In the genomic region with DNA sequence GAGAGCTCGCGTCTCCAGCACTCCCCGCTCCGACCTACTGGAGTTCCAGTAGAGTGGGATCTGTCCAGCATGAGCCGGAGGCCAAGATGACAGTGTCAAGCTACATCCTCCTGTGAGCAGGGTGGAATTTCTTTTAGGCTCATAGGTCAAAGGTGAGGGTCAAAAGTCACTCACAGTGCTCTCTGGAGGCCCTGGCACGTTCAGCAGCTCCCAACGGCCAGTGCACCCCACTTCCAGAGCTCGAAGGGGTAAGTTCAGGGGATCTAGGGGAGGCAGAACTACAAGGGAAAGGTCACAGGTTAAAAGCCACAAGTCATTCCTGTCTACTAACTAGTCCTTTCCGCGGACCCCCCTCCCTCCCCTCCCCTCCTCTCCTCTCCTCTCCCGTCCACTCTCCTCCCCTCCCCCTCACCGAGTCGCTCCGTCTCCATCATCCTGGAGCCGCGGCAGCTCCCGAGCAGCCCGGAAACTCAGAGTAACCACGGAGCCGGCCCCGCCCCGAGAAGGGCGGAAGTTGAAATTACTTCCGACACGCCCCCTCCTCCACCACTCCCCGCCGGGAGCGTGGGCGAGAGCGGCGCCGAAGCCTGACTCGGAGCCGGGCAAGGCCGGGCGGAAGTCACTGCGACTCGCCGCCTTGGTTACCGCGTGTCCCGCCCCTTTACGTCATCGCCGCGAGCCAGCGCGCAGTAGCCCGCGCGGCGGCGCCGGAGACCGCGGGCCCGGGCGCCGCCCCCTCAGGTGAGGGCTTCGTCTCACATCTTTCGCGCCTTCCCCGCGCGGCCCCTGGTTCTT, we compare ENCODE assay signal across 8 mouse cellular contexts. TPM values are rescaled to one million over a fixed set of nuclear protein-coding genes. Genes with fewer than 3 reads are reported as not detected.
DNase-seq lines count a peak whose midpoint lies in the region; ATAC-seq and TF ChIP-seq lines count a peak whose summit lies in the region.

Skiv2l (minus strand) TSS at position 489 of the 795 bp plus-strand sequence.
Nelfe (plus strand) TSS at position 670 of the 795 bp plus-strand sequence.

- no peak for TF ChIP-seq CTCF in bone marrow, adult 2 months (IDR thresholded peaks at IDR 0.05; ENCODE audit: control insufficient read depth, insufficient read depth, low read length)
- TF ChIP-seq CTCF in midbrain, postnatal 0 days (IDR thresholded peaks at IDR 0.05): no peak

- H3K9me3 ChIP-seq in embryonic facial prominence, embryonic 15.5 days (replicated peaks): no peaks in the 10 kb centered on the region
- H3K9me3 ChIP-seq in limb, embryonic 14.5 days (ENCODE audit: control insufficient read depth, low read length): no peaks in the 10 kb centered on the region
- no peaks in the 10 kb centered on the region for H3K9me3 ChIP-seq in midbrain, postnatal 0 days (ENCODE audit: low read length)

- ATAC-seq in embryonic facial prominence, embryonic 15.5 days (ENCODE audit: insufficient number of reproducible peaks, low FRiP score, low TSS enrichment, low read depth): peak; percentile 97
- peak; percentile 97 for ATAC-seq in limb, embryonic 14.5 days (ENCODE audit: low FRiP score, low read depth)
- peak; percentile 96 for ATAC-seq in midbrain, postnatal 0 days (ENCODE audit: low FRiP score)

- peak within 1 kb of the TSS; percentile 35 for H3K27ac ChIP-seq in bone marrow, adult 2 months (ENCODE audit: control insufficient read depth, insufficient read depth, low read depth, low read length, poor library complexity)
- 0 out of 2 replicates have a peak within 1 kb of the TSS, but pooled peaks have one; percentile 51 for H3K27ac ChIP-seq in embryonic facial prominence, embryonic 15.5 days (replicated peaks)
- peak within 1 kb of the TSS; percentile 58; the same call in 1 of the 2 replicates for H3K27ac ChIP-seq in limb, embryonic 14.5 days (replicated peaks; ENCODE audit: low read depth, low read length)
- H3K27ac ChIP-seq in midbrain, postnatal 0 days (ENCODE audit: low read depth, low read length): peak within 1 kb of the TSS; percentile 55

- H3K27me3 ChIP-seq in embryonic facial prominence, embryonic 15.5 days: no peaks in the 10 kb centered on the region
- no peaks in the 10 kb centered on the region for H3K27me3 ChIP-seq in limb, embryonic 14.5 days (ENCODE audit: control insufficient read depth, insufficient read depth, low read length)
- no peaks in the 10 kb centered on the region for H3K27me3 ChIP-seq in midbrain, postnatal 0 days (ENCODE audit: insufficient read depth, low read length)

- peak within 1 kb of the TSS; percentile 98 for H3K9ac ChIP-seq in embryonic facial prominence, embryonic 15.5 days
- H3K9ac ChIP-seq in limb, embryonic 14.5 days (ENCODE audit: low read depth, low read length, severe bottlenecking): peak within 1 kb of the TSS; percentile 78
- peak within 1 kb of the TSS; percentile 93 for H3K9ac ChIP-seq in midbrain, postnatal 0 days (replicated peaks; ENCODE audit: low read length, poor library complexity, severe bottlenecking)

- H3K4me3 ChIP-seq in bone marrow, adult 2 months (replicated peaks; ENCODE audit: control insufficient read depth, low read depth, low read length): peak within 1 kb of the TSS; percentile 87
- H3K4me3 ChIP-seq in embryonic facial prominence, embryonic 15.5 days (replicated peaks): peak within 1 kb of the TSS; percentile 98
- H3K4me3 ChIP-seq in limb, embryonic 14.5 days (replicated peaks; ENCODE audit: low read length): peak within 1 kb of the TSS; percentile 91
- H3K4me3 ChIP-seq in midbrain, postnatal 0 days (ENCODE audit: low read depth, low read length): peak within 1 kb of the TSS; percentile 97

- H3K4me2 ChIP-seq in embryonic facial prominence, embryonic 15.5 days (replicated peaks): peak within 1 kb of the TSS; percentile 94
- peak within 1 kb of the TSS; percentile 89 for H3K4me2 ChIP-seq in limb, embryonic 14.5 days (replicated peaks; ENCODE audit: low read depth, low read length, severe bottlenecking)
- H3K4me2 ChIP-seq in midbrain, postnatal 0 days (ENCODE audit: low read depth, low read length, poor library complexity, severe bottlenecking): peak within 1 kb of the TSS; percentile 94

- peaks cover 57% of the 10 kb centered on the region for H3K36me3 ChIP-seq in embryonic facial prominence, embryonic 15.5 days
- peaks cover 57% of the 10 kb centered on the region for H3K36me3 ChIP-seq in limb, embryonic 14.5 days (ENCODE audit: control insufficient read depth, insufficient read depth, low read length)
- peaks cover 58% of the 10 kb centered on the region for H3K36me3 ChIP-seq in midbrain, postnatal 0 days (ENCODE audit: insufficient read depth, low read length)

- peak; percentile 97 for DNase-seq in 416B (ENCODE audit: low read depth)
- peak; percentile 96 for DNase-seq in heart, adult 8-10 months (ENCODE audit: low spot score)
- peak; percentile 98 for DNase-seq in kidney, adult 9 months
- DNase-seq in limb, embryonic 14.5 days (ENCODE audit: low spot score): peak; percentile 98
- peak; percentile 97 for DNase-seq in midbrain, postnatal 0 days (ENCODE audit: low spot score)
- DNase-seq in spleen, postnatal 14 days (ENCODE audit: low spot score in 2 of 2): peak; percentile 95 to 99

- TF ChIP-seq POLR2A in bone marrow, adult 2 months (IDR thresholded peaks at IDR 0.05; ENCODE audit: borderline replicate concordance, control insufficient read depth, low read depth, low read length): peak; percentile 50; the same call in 1 of the 2 replicates
- peak; percentile 66; the same call in 1 of the 2 replicates for TF ChIP-seq POLR2A in limb, embryonic 14.5 days (IDR thresholded peaks at IDR 0.05; ENCODE audit: borderline replicate concordance, extremely low read depth, insufficient read depth, insufficient read length)

- 1% methylated on average over 65 of the region's 65 CpGs for WGBS in bone marrow, adult 2 months
- under 1% methylated on average over 59 of the region's 65 CpGs for WGBS in embryonic facial prominence, embryonic 15.5 days
- WGBS in limb, embryonic 14.5 days: 4% methylated on average over 59 of the region's 65 CpGs
- WGBS in midbrain, postnatal 0 days: under 1% methylated on average over 58 of the region's 65 CpGs

- H3K4me1 ChIP-seq in bone marrow, adult 2 months (ENCODE audit: control insufficient read depth, insufficient read depth, low read length): no peaks in the 10 kb centered on the region; the same call in 1 of the 2 replicates
- peaks cover 24% of the 10 kb centered on the region for H3K4me1 ChIP-seq in embryonic facial prominence, embryonic 15.5 days
- peaks cover 12% of the 10 kb centered on the region for H3K4me1 ChIP-seq in limb, embryonic 14.5 days (ENCODE audit: control insufficient read depth, insufficient read depth, low read length)
- H3K4me1 ChIP-seq in midbrain, postnatal 0 days (ENCODE audit: insufficient read depth, low read length): peaks cover 10% of the 10 kb centered on the region

RNA-seq across cellular contexts. Expression of gene Skiv2l, which starts in this region (rescaled TPM):
- 31.0 and 67.7 TPM in 2 replicates for polyA plus RNA-seq in bone marrow, adult 2 months (2011; ENCODE audit: insufficient read depth, insufficient read length, low replicate concordance, missing spikeins)
- 50.6 and 55.0 TPM in 2 replicates for polyA plus RNA-seq in embryonic facial prominence, embryonic 15.5 days (2015; fragmentation: Nextera tagmentation; extraction: Ambion mirVana)
- 10 to 100 TPM; 21.8 to 29.1 (median 25.8) TPM for total RNA-seq in heart, adult 8-10 months (2022)
- 75.8 and 99.4 TPM in 2 replicates for polyA plus RNA-seq in limb, embryonic 14.5 days (2012; rRNA removed)
- polyA plus RNA-seq in limb, embryonic 14.5 days (2014; fragmentation: Nextera tagmentation; extraction: Ambion mirVana): 43.5 and 45.0 TPM in 2 replicates
- total RNA-seq in midbrain, postnatal 0 days (2014; rRNA removed): 81.5 and 98.8 TPM in 2 replicates
- polyA plus RNA-seq in midbrain, postnatal 0 days (2015; fragmentation: Nextera tagmentation; extraction: Ambion mirVana): 45.1 and 50.2 TPM in 2 replicates

RNA-seq across cellular contexts. Expression of gene Nelfe, which starts in this region (rescaled TPM):
- 13.1 and 42.2 TPM in 2 replicates for polyA plus RNA-seq in bone marrow, adult 2 months (2011; ENCODE audit: insufficient read depth, insufficient read length, low replicate concordance, missing spikeins)
- polyA plus RNA-seq in embryonic facial prominence, embryonic 15.5 days (2015; fragmentation: Nextera tagmentation; extraction: Ambion mirVana): 97.7 and 114 TPM in 2 replicates
- 10 to 100 TPM; 16.6 to 17.9 (median 16.7) TPM for total RNA-seq in heart, adult 8-10 months (2022)
- polyA plus RNA-seq in limb, embryonic 14.5 days (2012; rRNA removed): 56.4 and 92.2 TPM in 2 replicates
- 101 and 111 TPM in 2 replicates for polyA plus RNA-seq in limb, embryonic 14.5 days (2014; fragmentation: Nextera tagmentation; extraction: Ambion mirVana)
- total RNA-seq in midbrain, postnatal 0 days (2014; rRNA removed): 33.1 and 35.1 TPM in 2 replicates
- polyA plus RNA-seq in midbrain, postnatal 0 days (2015; fragmentation: Nextera tagmentation; extraction: Ambion mirVana): 57.7 and 60.2 TPM in 2 replicates

Comparison
In these comparisons a context has a peak if more than half of its experiments do, and no peak if none do; other contexts are left out.
1. Peak in every context shown above with its lines: DNase-seq, ATAC-seq, H3K4me3 ChIP-seq and H3K27ac ChIP-seq.